Mouse (Mus musculus) kidney, postnatal 10 days (tissue): ENCODE measurements around the gene Sp8.
A peak's percentile ranks its signal among the peaks of the same experiment; 100 is the strongest.

Source experiments
- DNase-seq: peaks from one replicate; pipeline ENCODE4 v3.0.0; 2021; ENCODE audit warnings: mixed read lengths

The Sp8 gene

DNA sequence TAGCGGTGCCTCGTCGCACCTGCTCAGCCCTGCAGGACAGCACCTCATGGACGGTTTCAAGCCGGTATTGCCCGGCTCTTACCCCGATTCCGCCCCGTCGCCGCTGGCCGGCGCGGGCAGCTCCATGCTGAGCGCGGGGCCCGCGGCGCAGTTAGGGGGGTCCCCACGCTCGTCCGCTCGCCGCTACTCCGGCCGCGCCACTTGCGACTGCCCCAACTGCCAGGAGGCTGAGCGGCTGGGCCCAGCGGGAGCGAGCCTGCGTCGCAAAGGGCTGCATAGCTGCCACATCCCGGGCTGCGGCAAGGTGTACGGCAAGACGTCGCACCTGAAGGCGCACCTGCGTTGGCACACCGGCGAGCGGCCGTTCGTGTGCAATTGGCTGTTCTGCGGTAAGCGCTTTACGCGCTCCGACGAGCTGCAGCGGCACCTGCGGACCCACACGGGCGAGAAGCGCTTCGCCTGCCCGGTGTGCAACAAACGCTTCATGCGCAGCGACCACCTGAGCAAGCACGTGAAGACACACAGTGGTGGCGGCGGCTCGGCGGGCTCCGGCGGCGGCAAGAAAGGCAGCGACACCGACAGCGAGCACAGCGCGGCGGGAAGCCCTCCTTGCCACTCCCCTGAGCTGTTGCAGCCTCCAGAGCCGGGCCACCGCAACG is 3.2 kb downstream of the Sp8 start:
- no peak for DNase-seq

DNA sequence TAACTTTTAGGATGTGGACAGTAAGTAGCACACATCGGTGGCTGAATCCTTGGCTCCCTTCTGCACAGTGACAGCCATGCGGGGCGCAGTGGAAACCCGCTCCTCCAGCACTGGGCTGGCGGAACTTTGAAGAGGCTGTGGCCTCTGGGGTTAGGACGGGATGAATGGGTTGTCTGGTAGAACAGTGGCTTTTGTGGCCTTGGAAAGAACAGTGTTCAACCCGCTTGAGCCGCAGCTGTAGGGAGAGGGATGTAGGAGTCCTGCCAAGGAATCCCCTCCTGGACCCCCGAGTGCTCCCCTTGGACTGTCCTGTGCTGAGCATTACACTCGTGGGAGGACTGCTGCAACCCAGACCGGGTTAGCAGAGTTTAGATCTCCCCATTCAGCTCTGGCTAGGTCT is 3.9 kb downstream of the Sp8 start:
- DNase-seq, result no peak

DNA sequence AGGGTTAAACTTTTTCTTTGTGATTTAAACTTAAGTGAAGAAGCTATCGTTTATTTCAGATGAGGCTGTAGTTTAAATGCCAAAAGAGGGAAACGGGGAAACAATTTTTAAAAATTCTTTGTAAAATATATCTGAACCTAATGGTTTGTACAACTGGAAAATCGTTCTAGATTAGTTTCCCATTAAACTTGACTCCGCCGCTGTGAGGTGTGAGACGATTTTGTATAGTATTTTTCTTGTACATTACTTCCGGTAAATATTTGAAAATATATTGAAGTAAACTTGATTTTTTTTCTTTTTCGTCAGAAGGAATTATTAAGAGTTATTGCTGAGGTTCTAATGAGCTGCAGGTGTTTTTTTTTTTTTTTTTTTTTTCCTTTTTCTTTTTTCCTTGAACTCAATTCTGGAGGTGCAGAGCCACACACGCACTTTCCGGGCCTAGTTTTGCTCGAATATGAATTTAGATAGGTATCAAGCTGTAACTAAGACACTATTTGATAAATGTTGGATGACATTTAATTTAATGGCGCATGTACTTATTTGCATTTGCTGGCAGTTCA is 4.8 kb downstream of the Sp8 start:
- DNase-seq, result no peak

DNA sequence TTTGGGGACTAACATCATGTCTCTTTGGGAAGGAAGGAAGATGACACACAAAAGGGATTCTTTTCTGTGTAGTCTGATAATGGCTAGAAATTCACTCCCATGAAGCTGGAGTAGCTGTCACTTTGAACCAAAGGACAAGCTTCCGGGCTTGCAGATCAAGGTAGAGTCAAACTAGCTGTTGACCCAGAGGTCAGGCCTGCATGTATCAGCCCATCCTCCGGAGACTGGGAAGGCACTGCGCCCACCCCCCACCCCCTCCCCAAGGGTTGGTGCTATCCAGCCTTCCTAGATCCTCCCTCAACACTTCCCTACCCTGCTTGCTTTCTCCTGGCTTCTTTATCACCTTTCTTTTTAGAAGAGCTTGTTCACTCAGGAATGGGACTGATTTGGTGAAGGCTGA is 7.2 kb downstream of the Sp8 start:
- no peak for DNase-seq

DNA sequence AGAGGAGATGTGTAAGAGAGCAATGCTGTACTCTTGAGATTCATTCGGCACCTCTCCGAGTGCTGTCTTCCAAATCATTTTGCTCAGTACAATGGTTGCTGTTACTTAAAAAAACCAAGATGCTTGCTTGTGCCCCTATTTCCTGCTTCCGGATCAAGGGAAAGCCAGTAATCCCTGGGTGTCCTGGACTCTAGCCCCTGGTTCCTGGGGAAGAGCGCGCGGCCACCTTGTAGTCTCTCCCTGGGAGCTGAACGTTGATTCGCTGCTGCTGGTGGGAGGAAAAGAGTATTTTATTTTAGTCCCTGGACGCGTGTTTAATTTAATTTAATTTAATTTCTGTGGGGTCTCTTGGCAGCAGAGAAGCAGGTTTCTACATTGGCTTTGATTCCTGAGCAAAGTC is 8.3 kb downstream of the Sp8 start:
- DNase-seq, result no peak

DNA sequence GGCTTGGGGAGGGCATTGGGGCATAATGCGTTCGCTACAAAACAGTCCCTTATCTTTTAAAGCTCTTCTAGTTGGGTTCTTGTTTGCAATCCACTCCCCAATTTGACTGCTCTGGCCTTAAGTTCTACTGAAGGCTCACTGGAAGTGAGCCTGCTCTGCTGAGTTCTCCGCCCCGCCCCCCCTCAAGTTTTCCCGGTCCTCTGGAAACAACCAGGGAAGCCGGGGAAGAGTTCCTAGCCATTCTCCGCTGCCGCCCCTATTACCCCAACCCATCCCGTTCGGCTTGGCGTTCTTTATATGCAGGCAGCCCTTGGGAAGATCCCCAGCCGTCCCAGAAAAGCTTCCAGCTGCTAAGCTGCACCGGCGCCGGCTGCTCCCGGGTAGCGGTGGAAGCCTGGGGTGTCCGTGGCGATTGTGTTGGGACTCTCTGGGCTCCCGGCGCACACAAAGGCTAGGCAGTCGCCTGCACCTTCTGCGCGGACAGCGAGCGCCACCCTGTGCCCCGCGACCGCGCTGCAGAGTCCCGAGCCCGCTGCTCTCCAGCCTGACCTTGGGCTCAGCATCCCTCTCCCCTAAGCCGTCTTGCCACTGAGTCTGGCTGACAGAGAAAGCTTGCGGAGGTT is 8.8 kb downstream of the Sp8 start:
- DNase-seq, result peak; percentile 80

DNA sequence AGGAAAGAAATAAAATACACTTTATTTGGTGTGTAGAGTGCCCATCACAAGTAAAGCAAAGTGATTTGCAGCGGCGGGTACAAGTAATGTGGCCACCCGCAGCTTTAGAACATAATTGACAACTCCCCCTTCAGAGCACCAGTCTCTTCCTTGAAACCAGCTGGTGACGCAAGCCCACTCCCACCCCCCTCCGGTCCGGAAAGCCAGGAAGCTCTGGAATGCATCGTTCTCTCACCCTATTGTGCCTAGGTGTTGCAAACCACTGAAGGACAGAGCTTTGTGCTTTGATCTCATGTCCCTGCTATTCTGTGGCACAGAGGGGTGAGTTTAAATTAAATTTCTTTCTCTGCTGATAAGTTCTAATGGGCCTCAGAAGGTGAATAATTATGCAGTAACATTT is 10.0 kb downstream of the Sp8 start:
- no peak for DNase-seq

DNA sequence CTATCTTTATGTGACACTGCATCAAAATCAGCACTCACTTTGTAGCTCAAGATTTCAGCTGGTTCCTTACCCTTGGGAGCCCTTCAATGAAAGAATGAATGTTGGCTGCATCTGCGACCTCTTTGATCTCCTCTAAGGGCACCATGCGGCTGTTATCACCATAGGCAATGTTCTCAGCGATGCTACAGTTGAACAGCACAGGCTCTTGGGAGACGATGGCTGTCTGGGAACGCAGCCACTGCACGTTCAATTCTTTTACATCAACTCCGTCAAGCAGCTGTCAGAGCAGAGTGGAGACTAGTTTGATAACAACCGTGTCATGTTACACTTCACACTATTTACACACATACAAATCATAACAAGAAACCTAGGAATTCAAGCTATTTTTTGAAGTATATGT is 26.5 kb downstream of the Sp8 start:
- no peak for DNase-seq

DNA sequence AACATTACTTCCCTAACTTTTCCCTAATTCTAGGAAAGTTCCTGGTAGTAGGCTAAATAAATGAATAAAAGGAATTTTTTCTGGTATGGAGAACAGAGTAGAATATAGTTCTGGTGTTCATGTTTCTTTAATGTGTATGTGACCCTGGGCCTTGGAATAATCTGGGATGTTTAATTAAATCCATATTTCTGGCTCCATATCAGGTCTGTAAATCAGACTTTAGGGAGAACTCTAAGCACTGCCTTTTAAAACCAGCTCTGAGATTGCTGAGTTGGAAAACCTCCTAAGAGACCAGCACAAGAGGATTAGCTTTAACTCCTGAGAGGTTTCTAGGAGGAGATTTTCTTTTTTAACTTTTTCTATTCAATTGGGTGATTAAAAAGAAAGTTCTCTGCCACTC is 36.7 kb downstream of the Sp8 start:
- no peak for DNase-seq

DNA sequence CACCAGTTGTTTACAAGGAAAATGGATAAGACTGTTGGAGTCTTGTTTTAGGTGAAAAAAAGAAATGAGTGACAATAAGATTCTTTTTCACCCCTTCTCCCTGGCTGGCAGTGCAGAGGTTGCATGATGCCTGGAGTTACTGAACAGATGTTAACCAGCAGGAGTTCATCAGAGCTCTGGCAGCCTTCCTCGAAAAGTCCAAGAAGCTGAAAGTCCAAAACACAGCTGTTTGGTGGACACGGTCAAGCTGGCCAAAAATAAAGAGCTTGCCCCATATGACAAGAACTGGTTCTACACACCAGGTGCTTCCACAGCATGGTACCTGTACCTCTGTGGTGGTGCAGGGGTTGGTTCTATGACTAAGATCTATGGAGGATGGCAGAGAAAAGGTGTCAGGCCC is 41.8 kb downstream of the Sp8 start:
- DNase-seq, result peak; percentile 75
